Mouse (Mus musculus): Measurements from ENCODE around the gene Jph2. TPM values are rescaled to one million over a fixed set of nuclear protein-coding genes. Genes with fewer than 3 reads are reported as not detected.
A peak's percentile ranks its signal among the peaks of the same experiment; 100 is the strongest.

Gene Jph2
- polyA plus RNA-seq, 2 experiments: 0.03 to 0.07 TPM

GRCm38 (mm10) chr2:163350443-163350842 lies 47.4 kb downstream of the Jph2 start:
- H3K27ac ChIP-seq: no peak overlapping the region

GRCm38 (mm10) chr2:163349411-163349810 lies 48.4 kb downstream of the Jph2 start:
- no peak overlapping the region for H3K27ac ChIP-seq
- no peak for ATAC-seq (ENCODE audit: insufficient read depth)

More at GRCm38 (mm10) chr2:163350443-163350842, 47.4 kb downstream of the Jph2 start:
- Histone ChIP-seq H3K4me1 (replicated peaks; ENCODE audit: control insufficient read depth in 2 of 2, insufficient read depth in 2 of 2, low read length in 1 of 2) (peaks cover 13 to 18% of the 10 kb centered on the region in 2 experiments), H3K36me3 (replicated peaks; ENCODE audit: control insufficient read depth, insufficient read depth, low read depth) (no peaks in the 10 kb centered on the region), H3K27me3 (ENCODE audit: control insufficient read depth, insufficient read depth, low read length) (no peaks in the 10 kb centered on the region), H3K9me3 (ENCODE audit: control insufficient read depth, low read length) (no peaks in the 10 kb centered on the region), H3K4me2 (ENCODE audit: low read depth) (peak overlapping the region; percentile 30), H3K4me3 (ENCODE audit: insufficient read depth in 1 of 2, low read depth in 2 of 2, low read length in 2 of 2) (no peak overlapping the region), H3K9ac (replicated peaks) (0 out of 2 replicates have a peak overlapping the region, but pooled peaks have one; percentile 11)
- ATAC-seq (ENCODE audit: insufficient read depth) (peak; percentile 71), DNase-seq (ENCODE audit: low read depth in 3 of 3, low spot score in 3 of 3) (peak; percentile 51 to 58 (median 52))
- 13% methylated on average over 5 of the region's 5 CpGs for WGBS (ENCODE audit: insufficient replicate concordance)
- peak; percentile 73 for TF ChIP-seq CTCF (IDR thresholded peaks at IDR 0.05; ENCODE audit: low read depth)
- TF ChIP-seq EP300 (IDR thresholded peaks at IDR 0.05; ENCODE audit: low read depth): peak; percentile 63

GRCm38 (mm10) chr2:163348677-163349076 lies 49.1 kb downstream of the Jph2 start:
- H3K4me3 ChIP-seq (ENCODE audit: insufficient read depth in 1 of 2, low read depth in 2 of 2, low read length in 2 of 2): no peak overlapping the region
- DNase-seq (ENCODE audit: low read depth in 3 of 3, low spot score in 3 of 3) (no peak), ATAC-seq (ENCODE audit: insufficient read depth) (no peak)
- WGBS (ENCODE audit: insufficient replicate concordance): 63% methylated on average over 7 of the region's 7 CpGs
- no peak overlapping the region for H3K27ac ChIP-seq
- H3K4me1 ChIP-seq (replicated peaks; ENCODE audit: control insufficient read depth in 2 of 2, insufficient read depth in 2 of 2, low read length in 1 of 2): peaks cover 7 to 10% of the 10 kb centered on the region in 2 experiments
- H3K9ac ChIP-seq (replicated peaks): no peak overlapping the region
- no peaks in the 10 kb centered on the region for H3K9me3 ChIP-seq (ENCODE audit: control insufficient read depth, low read length)
- no peaks in the 10 kb centered on the region for H3K36me3 ChIP-seq (replicated peaks; ENCODE audit: control insufficient read depth, insufficient read depth, low read depth)
- TF ChIP-seq CTCF (IDR thresholded peaks at IDR 0.05; ENCODE audit: low read depth): no peak
- TF ChIP-seq EP300 (IDR thresholded peaks at IDR 0.05; ENCODE audit: low read depth): no peak
- H3K27me3 ChIP-seq (ENCODE audit: control insufficient read depth, insufficient read depth, low read length): no peaks in the 10 kb centered on the region
- H3K4me2 ChIP-seq (ENCODE audit: low read depth): no peak overlapping the region

More at GRCm38 (mm10) chr2:163349411-163349810, 48.4 kb downstream of the Jph2 start:
- H3K4me3 ChIP-seq (ENCODE audit: insufficient read depth in 1 of 2, low read depth in 2 of 2, low read length in 2 of 2): no peak overlapping the region
- H3K9ac ChIP-seq (replicated peaks): no peak overlapping the region
- 70% methylated on average over 9 of the region's 9 CpGs for WGBS (ENCODE audit: insufficient replicate concordance)
- no peaks in the 10 kb centered on the region for H3K36me3 ChIP-seq (replicated peaks; ENCODE audit: control insufficient read depth, insufficient read depth, low read depth)
- no peaks in the 10 kb centered on the region for H3K9me3 ChIP-seq (ENCODE audit: control insufficient read depth, low read length)
- no peak for DNase-seq (ENCODE audit: low read depth in 3 of 3, low spot score in 3 of 3)
- peaks cover 7 to 13% of the 10 kb centered on the region in 2 experiments for H3K4me1 ChIP-seq (replicated peaks; ENCODE audit: control insufficient read depth in 2 of 2, insufficient read depth in 2 of 2, low read length in 1 of 2)
- H3K4me2 ChIP-seq (ENCODE audit: low read depth): no peak overlapping the region
- H3K27me3 ChIP-seq (ENCODE audit: control insufficient read depth, insufficient read depth, low read length): no peaks in the 10 kb centered on the region
- TF ChIP-seq EP300 (IDR thresholded peaks at IDR 0.05; ENCODE audit: low read depth) (no peak), CTCF (IDR thresholded peaks at IDR 0.05; ENCODE audit: low read depth) (no peak)

- Histone ChIP-seq H3K4me2 (ENCODE audit: low read depth) (no peak overlapping the region), H3K4me1 (replicated peaks; ENCODE audit: control insufficient read depth in 2 of 2, insufficient read depth in 2 of 2, low read length in 1 of 2) (peaks cover 7 to 10% of the 10 kb centered on the region in 2 experiments), H3K27me3 (ENCODE audit: control insufficient read depth, insufficient read depth, low read length) (no peaks in the 10 kb centered on the region), H3K4me3 (ENCODE audit: insufficient read depth in 1 of 2, low read depth in 2 of 2, low read length in 2 of 2) (no peak overlapping the region), H3K9ac (replicated peaks) (no peak overlapping the region), H3K27ac (no peak overlapping the region), H3K36me3 (replicated peaks; ENCODE audit: control insufficient read depth, insufficient read depth, low read depth) (no peaks in the 10 kb centered on the region), H3K9me3 (ENCODE audit: control insufficient read depth, low read length) (no peaks in the 10 kb centered on the region)
- ATAC-seq (ENCODE audit: insufficient read depth): no peak
- TF ChIP-seq EP300 (IDR thresholded peaks at IDR 0.05; ENCODE audit: low read depth) (no peak), CTCF (IDR thresholded peaks at IDR 0.05; ENCODE audit: low read depth) (no peak)
- no peak for DNase-seq (ENCODE audit: low read depth in 3 of 3, low spot score in 3 of 3)
- 70% methylated on average over 8 of the region's 8 CpGs for WGBS (ENCODE audit: insufficient replicate concordance)
Measured at GRCm38 (mm10) chr2:163347517-163348184, 50.1 kb downstream of the Jph2 start.

- Histone ChIP-seq H3K4me1 (replicated peaks; ENCODE audit: control insufficient read depth in 2 of 2, insufficient read depth in 2 of 2, low read length in 1 of 2) (peaks cover 7 to 10% of the 10 kb centered on the region in 2 experiments), H3K4me2 (ENCODE audit: low read depth) (no peak overlapping the region), H3K36me3 (replicated peaks; ENCODE audit: control insufficient read depth, insufficient read depth, low read depth) (no peaks in the 10 kb centered on the region), H3K27ac (no peak overlapping the region), H3K9me3 (ENCODE audit: control insufficient read depth, low read length) (no peaks in the 10 kb centered on the region), H3K9ac (replicated peaks) (no peak overlapping the region), H3K27me3 (ENCODE audit: control insufficient read depth, insufficient read depth, low read length) (no peaks in the 10 kb centered on the region), H3K4me3 (ENCODE audit: insufficient read depth in 1 of 2, low read depth in 2 of 2, low read length in 2 of 2) (no peak overlapping the region)
- DNase-seq (ENCODE audit: low read depth in 3 of 3, low spot score in 3 of 3) (no peak), ATAC-seq (ENCODE audit: insufficient read depth) (no peak)
- TF ChIP-seq EP300 (IDR thresholded peaks at IDR 0.05; ENCODE audit: low read depth): no peak
- TF ChIP-seq CTCF (IDR thresholded peaks at IDR 0.05; ENCODE audit: low read depth): no peak
- 69% methylated on average over 11 of the region's 11 CpGs for WGBS (ENCODE audit: insufficient replicate concordance)
Measured at GRCm38 (mm10) chr2:163346497-163346896, 51.3 kb downstream of the Jph2 start.
